Mouse (Mus musculus): ENCODE results near the gene 9930111J21Rik2. TPM values are rescaled to one million over a fixed set of nuclear protein-coding genes. Genes with fewer than 3 reads are reported as not detected.
"Not testable (repeated sequence)": the region's sequence is repeated elsewhere in the genome, so short reads cannot be mapped to it uniquely, and the experiment has no call there.

Gene 9930111J21Rik2
- polyA plus RNA-seq, 1 experiment from 2014 or later = 0.46 TPM

DNA sequence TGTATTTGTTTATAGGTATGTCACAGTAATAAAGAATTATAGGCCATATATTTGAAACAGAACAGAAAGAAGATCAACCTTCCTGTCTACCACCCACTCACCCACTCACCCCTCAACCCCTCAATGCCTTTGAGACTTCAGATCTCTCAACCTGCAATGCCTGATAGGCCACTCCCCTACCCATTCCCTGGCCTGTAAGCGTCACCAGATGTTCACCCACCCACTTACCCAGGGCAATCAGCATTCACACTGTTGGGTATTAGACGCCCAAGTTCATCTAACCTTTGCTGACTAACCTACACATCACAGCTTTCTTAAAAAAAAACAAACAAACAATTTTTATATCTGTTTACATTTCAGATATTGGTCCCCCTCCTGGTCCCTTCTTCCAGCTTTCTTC, 10.8 kb upstream of the 9930111J21Rik2 start:
- not testable (repeated sequence) for H3K27ac ChIP-seq (replicated peaks; ENCODE audit: low read depth, low read length); ATAC-seq (ENCODE audit: low FRiP score, low TSS enrichment); H3K4me3 ChIP-seq (replicated peaks; ENCODE audit: low read depth, low read length); H3K27me3 ChIP-seq (ENCODE audit: control insufficient read depth, insufficient read depth, low read length); H3K9me3 ChIP-seq (ENCODE audit: control insufficient read depth, low read length); H3K9ac ChIP-seq (replicated peaks; ENCODE audit: low read length); H3K36me3 ChIP-seq (ENCODE audit: control insufficient read depth, insufficient read depth, low read length); DNase-seq; H3K4me1 ChIP-seq (ENCODE audit: control insufficient read depth, insufficient read depth, low read length); H3K4me2 ChIP-seq (ENCODE audit: low read length)
- 94% methylated on average over 1 of the region's 2 CpGs for WGBS

DNA sequence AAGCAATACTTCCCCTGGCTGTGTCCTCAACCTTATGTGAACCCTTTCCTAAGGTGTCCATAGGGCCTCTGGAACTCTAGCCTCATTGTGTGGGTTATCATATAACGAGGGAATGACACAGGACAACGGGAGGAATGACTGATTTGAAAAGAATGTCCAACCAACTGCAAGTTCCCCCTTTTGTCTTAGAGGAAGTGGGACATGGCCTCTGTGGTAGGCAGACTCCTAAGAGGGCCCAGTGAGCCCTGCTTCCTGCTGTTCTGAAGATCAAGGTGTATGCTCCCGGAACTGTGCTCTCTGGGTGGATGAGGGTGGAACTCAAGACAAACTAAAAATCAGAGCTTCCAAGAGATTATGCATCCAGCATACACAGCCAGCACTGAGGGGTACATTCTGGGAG, 9.0 kb upstream of the 9930111J21Rik2 start:
- H3K4me2 ChIP-seq (ENCODE audit: low read length); H3K4me3 ChIP-seq (replicated peaks; ENCODE audit: low read depth, low read length); H3K27ac ChIP-seq (replicated peaks; ENCODE audit: low read depth, low read length); ATAC-seq (ENCODE audit: low FRiP score, low TSS enrichment); H3K36me3 ChIP-seq (ENCODE audit: control insufficient read depth, insufficient read depth, low read length); H3K9me3 ChIP-seq (ENCODE audit: control insufficient read depth, low read length); H3K27me3 ChIP-seq (ENCODE audit: control insufficient read depth, insufficient read depth, low read length); H3K9ac ChIP-seq (replicated peaks; ENCODE audit: low read length); DNase-seq; H3K4me1 ChIP-seq (ENCODE audit: control insufficient read depth, insufficient read depth, low read length): not testable (repeated sequence)
- WGBS = 71% methylated on average over 2 of the region's 3 CpGs

DNA sequence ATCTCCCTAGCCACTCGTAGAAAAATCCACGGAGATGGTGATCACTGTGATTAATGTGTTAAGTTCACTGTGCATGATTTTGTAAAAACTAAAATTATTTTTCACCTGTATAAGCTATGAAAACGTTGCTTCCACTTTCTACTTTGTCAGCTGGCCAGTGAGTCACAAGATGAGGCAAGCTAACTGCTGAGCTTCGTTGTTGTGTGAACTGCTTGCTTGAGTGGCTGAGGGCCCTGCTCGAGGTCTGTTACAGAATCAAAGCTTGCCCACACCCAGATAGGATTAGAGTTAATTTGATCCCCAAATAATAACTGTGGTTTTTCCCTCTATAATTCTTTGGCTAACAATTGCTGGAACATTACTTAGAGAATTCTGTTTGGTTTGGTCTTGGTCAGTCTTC, 852 bp upstream of the 9930111J21Rik2 start:
- not testable (repeated sequence) for ATAC-seq (ENCODE audit: low FRiP score, low TSS enrichment); H3K27me3 ChIP-seq (ENCODE audit: control insufficient read depth, insufficient read depth, low read length); H3K4me2 ChIP-seq (ENCODE audit: low read length); H3K36me3 ChIP-seq (ENCODE audit: control insufficient read depth, insufficient read depth, low read length); H3K27ac ChIP-seq (replicated peaks; ENCODE audit: low read depth, low read length); H3K4me3 ChIP-seq (replicated peaks; ENCODE audit: low read depth, low read length); H3K9ac ChIP-seq (replicated peaks; ENCODE audit: low read length); H3K4me1 ChIP-seq (ENCODE audit: control insufficient read depth, insufficient read depth, low read length); DNase-seq; H3K9me3 ChIP-seq (ENCODE audit: control insufficient read depth, low read length)
- WGBS = no CpG with 5 or more reads among the region's 5 CpGs

DNA sequence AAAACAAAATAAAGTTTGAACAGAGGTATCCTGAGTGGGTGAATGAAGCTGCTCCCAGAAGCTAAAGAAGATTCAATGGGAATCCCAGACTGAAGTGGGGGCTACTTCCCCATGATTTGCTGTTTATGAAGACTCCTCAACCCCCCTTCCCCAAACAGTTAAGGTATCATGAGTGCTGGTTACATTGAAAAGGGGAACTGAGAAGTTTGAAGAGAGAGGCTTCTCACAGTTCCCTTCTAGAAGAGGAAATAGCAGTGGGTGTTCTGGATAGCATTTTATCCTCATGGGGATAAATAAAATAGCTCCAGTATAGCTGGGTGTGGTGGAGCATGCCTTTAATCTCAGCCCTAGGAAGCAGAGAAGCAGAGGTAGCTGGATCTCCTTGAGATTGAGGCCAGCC, 978 bp downstream of the 9930111J21Rik2 start:
- DNase-seq; H3K4me2 ChIP-seq (ENCODE audit: low read length); H3K4me1 ChIP-seq (ENCODE audit: control insufficient read depth, insufficient read depth, low read length); ATAC-seq (ENCODE audit: low FRiP score, low TSS enrichment); H3K27ac ChIP-seq (replicated peaks; ENCODE audit: low read depth, low read length); H3K36me3 ChIP-seq (ENCODE audit: control insufficient read depth, insufficient read depth, low read length); H3K27me3 ChIP-seq (ENCODE audit: control insufficient read depth, insufficient read depth, low read length); H3K4me3 ChIP-seq (replicated peaks; ENCODE audit: low read depth, low read length); H3K9ac ChIP-seq (replicated peaks; ENCODE audit: low read length); H3K9me3 ChIP-seq (ENCODE audit: control insufficient read depth, low read length): not testable (repeated sequence)

DNA sequence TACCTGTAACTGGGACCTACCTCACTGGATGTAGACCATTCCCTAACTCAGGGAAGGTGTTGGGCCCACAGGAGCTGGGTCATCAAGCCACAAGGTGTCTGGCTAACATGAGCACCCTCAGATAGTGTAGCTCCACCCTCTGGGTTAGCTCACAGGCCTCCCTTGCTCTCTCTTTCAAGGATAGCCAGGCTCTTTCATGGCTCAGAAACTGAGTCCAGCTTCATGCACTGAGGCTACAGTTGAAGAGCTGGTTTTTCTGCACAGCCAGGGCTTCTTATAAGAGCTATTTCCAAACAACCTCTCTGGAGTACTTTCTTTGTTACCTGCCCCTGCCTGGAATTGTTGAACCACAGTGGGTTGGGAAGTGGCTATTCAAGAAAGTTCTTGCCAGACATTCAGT, 39.0 kb downstream of the 9930111J21Rik2 start:
- not testable (repeated sequence) for H3K4me1 ChIP-seq (ENCODE audit: control insufficient read depth, insufficient read depth, low read length); H3K4me2 ChIP-seq (ENCODE audit: low read length); H3K9ac ChIP-seq (replicated peaks; ENCODE audit: low read length); H3K27ac ChIP-seq (replicated peaks; ENCODE audit: low read depth, low read length); H3K9me3 ChIP-seq (ENCODE audit: control insufficient read depth, low read length); H3K36me3 ChIP-seq (ENCODE audit: control insufficient read depth, insufficient read depth, low read length); H3K4me3 ChIP-seq (replicated peaks; ENCODE audit: low read depth, low read length); DNase-seq; H3K27me3 ChIP-seq (ENCODE audit: control insufficient read depth, insufficient read depth, low read length); ATAC-seq (ENCODE audit: low FRiP score, low TSS enrichment)

DNA sequence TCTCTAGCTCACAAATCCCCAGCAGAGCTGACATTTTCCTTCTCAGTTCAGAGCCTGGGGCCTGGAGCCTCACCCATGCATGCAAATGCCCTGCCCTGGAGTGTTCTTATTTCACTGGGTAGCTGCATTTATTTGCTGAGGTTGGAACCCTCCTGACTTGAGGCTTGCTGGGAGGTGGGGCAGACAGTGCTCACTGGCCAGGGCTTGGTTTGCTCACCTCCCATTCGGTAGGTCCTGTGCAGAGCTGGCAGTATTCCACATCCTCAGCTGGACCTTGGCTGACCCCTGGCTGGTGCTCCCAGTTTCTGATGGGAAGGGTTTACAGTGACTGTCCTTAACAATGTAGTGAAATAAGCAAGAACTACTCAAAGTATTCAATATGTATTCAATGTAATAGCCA, 44.3 kb downstream of the 9930111J21Rik2 start:
- H3K4me1 ChIP-seq (ENCODE audit: control insufficient read depth, insufficient read depth, low read length); H3K9me3 ChIP-seq (ENCODE audit: control insufficient read depth, low read length); H3K9ac ChIP-seq (replicated peaks; ENCODE audit: low read length); H3K27me3 ChIP-seq (ENCODE audit: control insufficient read depth, insufficient read depth, low read length); ATAC-seq (ENCODE audit: low FRiP score, low TSS enrichment); H3K4me3 ChIP-seq (replicated peaks; ENCODE audit: low read depth, low read length); DNase-seq; H3K27ac ChIP-seq (replicated peaks; ENCODE audit: low read depth, low read length); H3K4me2 ChIP-seq (ENCODE audit: low read length); H3K36me3 ChIP-seq (ENCODE audit: control insufficient read depth, insufficient read depth, low read length): not testable (repeated sequence)
- 50% methylated on average over 1 of the region's 1 CpGs for WGBS

- H3K4me2 ChIP-seq (ENCODE audit: low read length); H3K4me3 ChIP-seq (replicated peaks; ENCODE audit: low read depth, low read length): not testable (repeated sequence)
Measured at GRCm38 (mm10) chr11:49006317-49006716, 44.7 kb downstream of the 9930111J21Rik2 start.

GRCm38 (mm10) chr11:49000411-49000810, 50.6 kb downstream of the 9930111J21Rik2 start:
- H3K9ac ChIP-seq (replicated peaks; ENCODE audit: low read length); H3K27ac ChIP-seq (replicated peaks; ENCODE audit: low read depth, low read length); DNase-seq; H3K36me3 ChIP-seq (ENCODE audit: control insufficient read depth, insufficient read depth, low read length); ATAC-seq (ENCODE audit: low FRiP score, low TSS enrichment); H3K9me3 ChIP-seq (ENCODE audit: control insufficient read depth, low read length); H3K4me2 ChIP-seq (ENCODE audit: low read length); H3K4me1 ChIP-seq (ENCODE audit: control insufficient read depth, insufficient read depth, low read length); H3K4me3 ChIP-seq (replicated peaks; ENCODE audit: low read depth, low read length); H3K27me3 ChIP-seq (ENCODE audit: control insufficient read depth, insufficient read depth, low read length): not testable (repeated sequence)
- 82% methylated on average over 1 of the region's 1 CpGs for WGBS

More at GRCm38 (mm10) chr11:49006317-49006716, 44.7 kb downstream of the 9930111J21Rik2 start:
- not testable (repeated sequence) for H3K36me3 ChIP-seq (ENCODE audit: control insufficient read depth, insufficient read depth, low read length); H3K27me3 ChIP-seq (ENCODE audit: control insufficient read depth, insufficient read depth, low read length); H3K9me3 ChIP-seq (ENCODE audit: control insufficient read depth, low read length); H3K4me1 ChIP-seq (ENCODE audit: control insufficient read depth, insufficient read depth, low read length); H3K9ac ChIP-seq (replicated peaks; ENCODE audit: low read length); DNase-seq; H3K27ac ChIP-seq (replicated peaks; ENCODE audit: low read depth, low read length); ATAC-seq (ENCODE audit: low FRiP score, low TSS enrichment)
- 80% methylated on average over 2 of the region's 2 CpGs for WGBS

DNA sequence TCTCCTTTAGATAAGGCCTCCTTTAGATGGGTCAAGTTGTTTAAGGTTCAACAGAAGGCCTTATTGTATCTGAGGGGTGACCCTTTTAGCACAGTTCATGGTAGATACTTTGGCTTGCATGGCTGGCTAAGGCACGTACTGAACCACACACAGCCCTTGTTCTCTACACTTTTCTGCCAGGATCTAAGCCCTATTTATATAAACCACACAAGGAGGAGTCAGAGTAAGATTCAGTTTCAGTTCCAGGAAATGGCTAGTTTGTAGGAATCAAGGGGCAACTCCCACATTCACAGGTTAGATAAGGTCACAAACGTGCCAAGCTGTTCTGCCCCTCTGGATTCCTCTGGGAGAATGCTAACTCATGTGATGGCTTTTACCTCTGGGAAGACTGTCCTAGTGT, 57.0 kb downstream of the 9930111J21Rik2 start, which contains the start of gene Tgtp1:
Tgtp1 (minus strand) TSS at position 155 of the 400 bp plus-strand sequence.
- H3K9me3 ChIP-seq (ENCODE audit: control insufficient read depth, low read length); H3K36me3 ChIP-seq (ENCODE audit: control insufficient read depth, insufficient read depth, low read length); H3K4me1 ChIP-seq (ENCODE audit: control insufficient read depth, insufficient read depth, low read length); H3K4me3 ChIP-seq (replicated peaks; ENCODE audit: low read depth, low read length); H3K27me3 ChIP-seq (ENCODE audit: control insufficient read depth, insufficient read depth, low read length); H3K4me2 ChIP-seq (ENCODE audit: low read length); H3K9ac ChIP-seq (replicated peaks; ENCODE audit: low read length); H3K27ac ChIP-seq (replicated peaks; ENCODE audit: low read depth, low read length); ATAC-seq (ENCODE audit: low FRiP score, low TSS enrichment); DNase-seq: not testable (repeated sequence)
- 80% methylated on average over 2 of the region's 2 CpGs for WGBS
